Mouse (Mus musculus) heart, postnatal 14 days (tissue): ENCODE data around the gene Asphd2. TPM values are rescaled to one million over a fixed set of nuclear protein-coding genes. Genes with fewer than 3 reads are reported as not detected.

Source experiments
- DNase-seq, 2 experiments: peaks; one replicate each; pipeline ENCODE4 v3.0.0; 2021 to 2022
- intact Hi-C: fragments of 180-260 bp; cut with DNase I; formaldehyde crosslinking; loops from one replicate; pipeline ENCODE4 v1.15.1; 2025
- total RNA-seq, 2 experiments: library from RNA; stranded (reverse); gene quantifications; 2 replicates each; pipeline ENCODE4 v1.2.3; 2021

The Asphd2 gene
- total RNA-seq, 2 experiments from 2014 or later = 0.55 to 0.80 TPM

DNA sequence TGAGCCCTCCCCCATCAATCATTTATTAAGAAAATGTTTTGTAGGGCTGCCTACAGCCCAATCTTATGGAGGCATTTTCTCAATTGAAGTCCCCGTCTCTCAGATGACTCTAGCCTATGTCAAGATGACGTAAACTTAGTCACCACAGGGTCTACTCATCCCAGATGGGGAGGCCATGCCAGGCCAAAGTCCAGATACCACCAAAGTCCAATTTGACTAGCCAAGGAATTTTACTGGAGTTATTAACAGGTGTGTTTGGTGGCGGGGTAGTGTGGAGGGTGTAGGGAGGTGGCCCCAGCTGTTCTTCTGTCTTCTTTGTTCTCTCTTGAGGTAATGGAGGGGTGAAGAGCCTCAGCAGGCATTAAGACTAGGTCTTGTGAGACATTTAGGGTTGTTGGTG lies 34.6 kb downstream of the Asphd2 start:
- intact Hi-C loops = no loop called here
- DNase-seq = no peak

GRCm38 (mm10) chr5:112359520-112359919 lies 35.1 kb downstream of the Asphd2 start:
- no peak for DNase-seq
- intact Hi-C loops = no loop called here

DNA sequence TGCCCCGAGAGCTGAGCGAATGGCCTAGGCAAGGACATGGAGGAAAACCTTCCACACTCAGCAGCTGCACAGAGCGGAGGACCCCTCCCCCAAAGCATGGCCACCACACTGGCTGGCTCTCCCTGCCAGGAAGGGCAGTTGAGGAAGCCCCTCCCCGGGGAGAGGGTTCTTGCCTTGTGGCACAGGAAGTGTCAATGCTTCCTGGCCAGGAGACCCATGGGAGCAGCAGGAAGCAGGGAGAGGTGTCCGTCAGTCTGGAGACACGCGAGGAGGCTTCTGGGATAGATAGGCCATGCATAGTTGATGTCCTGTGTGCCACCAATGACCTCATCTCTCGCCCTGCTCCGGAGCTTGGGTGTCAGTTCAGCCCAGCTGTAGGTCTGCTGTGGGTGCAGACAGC lies 38.3 kb downstream of the Asphd2 start:
- intact Hi-C loops = no loop called here
- no peak for DNase-seq

DNA sequence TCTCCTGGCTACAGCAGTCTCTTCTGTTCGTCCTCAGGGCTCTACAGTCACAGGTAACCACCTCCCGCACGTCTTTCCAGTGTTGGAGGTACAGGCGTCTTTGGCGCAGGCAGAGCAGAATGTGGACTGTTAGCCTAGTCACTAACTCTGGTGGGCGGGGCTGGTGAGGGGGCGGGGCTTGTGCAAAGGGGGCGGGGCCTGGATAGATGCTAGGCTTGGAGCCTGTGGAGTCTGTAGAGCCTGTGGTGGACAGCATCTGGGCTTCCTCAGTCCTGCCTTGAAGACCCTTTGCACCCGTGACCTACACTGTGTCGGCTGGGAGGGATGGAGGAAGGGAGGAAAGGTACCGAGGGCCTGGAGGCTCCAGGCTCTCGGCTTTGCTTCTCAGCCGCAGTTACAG lies 38.8 kb downstream of the Asphd2 start, which contains the start of gene Gm6583:
Gene Gm6583, minus strand, starts transcription at position 124 of the 400 bp plus-strand sequence.
- intact Hi-C loops = no loop called here
- no peak for DNase-seq

DNA sequence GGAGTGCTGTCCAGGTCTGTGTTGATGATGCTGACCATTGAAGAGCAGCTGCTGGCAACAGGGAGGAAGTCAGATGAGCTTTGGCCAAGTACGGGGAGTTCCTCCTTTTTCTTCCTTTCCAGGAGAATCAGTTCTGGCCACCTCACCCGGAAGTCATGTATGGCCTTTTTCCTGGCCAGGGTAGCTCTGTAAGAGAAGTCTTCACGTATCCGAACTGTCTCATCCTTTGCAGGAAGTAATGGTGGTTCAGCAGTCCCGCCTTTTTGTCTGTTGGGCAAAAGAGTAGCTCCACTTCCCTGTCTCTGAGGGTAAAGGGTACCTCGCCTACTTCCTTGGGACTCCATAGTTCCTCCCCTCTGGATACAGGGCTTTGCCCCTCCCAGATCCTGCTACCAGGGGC lies 39.2 kb downstream of the Asphd2 start:
- DNase-seq = no peak
- intact Hi-C loops = no loop called here

DNA sequence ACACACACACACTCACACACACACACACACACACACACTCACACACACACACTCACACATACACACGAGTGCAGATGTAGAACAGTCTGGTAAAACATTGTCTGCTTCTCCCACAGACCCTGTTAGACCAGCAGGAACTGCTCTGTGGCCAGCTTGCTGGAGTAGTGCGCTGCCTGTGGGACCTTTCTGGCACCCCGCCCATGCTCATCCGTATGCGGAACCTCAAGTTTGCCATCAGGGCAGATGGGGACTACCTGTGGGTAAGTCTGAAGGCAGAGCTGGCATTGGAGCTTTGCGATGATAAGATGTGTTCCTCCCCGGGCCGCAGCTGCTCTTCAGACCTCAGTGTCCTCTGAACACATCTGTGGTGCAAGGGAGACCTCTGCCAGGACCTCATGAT lies 45.5 kb downstream of the Asphd2 start:
- intact Hi-C loops = no loop called here
- DNase-seq = no peak

- intact Hi-C loops = no loop called here
- DNase-seq = peak; percentile 46 to 56
These were observed 48.3 kb downstream of the Asphd2 start for GRCm38 (mm10) chr5:112346211-112346965.

DNA sequence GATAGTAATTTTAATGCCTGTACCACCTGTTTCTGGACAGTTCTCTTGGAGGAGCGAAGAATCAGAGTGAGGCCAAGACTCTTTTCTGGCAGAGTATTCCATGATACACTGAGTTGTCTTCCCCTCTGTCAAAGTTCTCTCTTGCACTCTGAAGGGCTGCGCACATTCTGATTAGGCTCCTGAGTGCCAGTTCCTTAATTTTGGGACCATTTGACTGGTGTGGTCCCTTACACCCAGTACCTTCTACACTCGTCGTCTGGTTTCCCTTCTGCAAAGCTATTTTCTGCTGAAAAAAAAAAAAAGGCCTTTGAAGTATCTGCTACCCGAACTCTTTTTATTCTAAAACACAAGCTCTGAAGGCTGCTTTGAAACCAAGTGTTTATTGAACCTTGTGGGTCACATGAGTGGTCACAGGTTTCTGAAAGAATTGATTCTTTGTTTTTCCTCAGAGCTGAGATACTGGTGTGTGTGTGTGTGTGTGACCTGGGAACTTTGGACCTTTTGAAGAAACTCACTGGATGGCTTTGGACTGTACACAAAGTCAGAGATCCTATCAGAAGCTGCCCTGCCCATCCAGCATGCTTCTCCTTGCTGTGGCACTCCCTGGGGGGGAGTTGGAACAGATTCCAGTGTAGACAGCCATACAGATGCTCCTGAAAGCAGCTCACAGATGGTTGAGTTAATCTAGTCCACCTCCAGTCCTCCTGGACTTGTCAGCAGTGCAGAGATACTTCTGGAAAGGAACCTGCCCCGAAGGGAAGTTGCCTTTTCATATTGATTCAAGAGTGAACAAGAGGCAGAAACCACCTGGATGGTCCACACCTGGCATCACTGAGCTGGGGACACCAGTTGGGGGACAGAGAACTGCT lies 50.3 kb downstream of the Asphd2 start:
- intact Hi-C loops = loop anchor here (5.0 kb wide), 1 partner anchor 83 kb away; no protein-coding TSS in a partner anchor

GRCm38 (mm10) chr5:112343205-112343595 lies 51.5 kb downstream of the Asphd2 start:
- DNase-seq = no peak

More for the DNA sequence above, 50.3 kb downstream of the Asphd2 start:
- no peak for DNase-seq

GRCm38 (mm10) chr5:112342463-112343204 lies 52.0 kb downstream of the Asphd2 start, which contains the start of the genes Srrd and Hps4:
TSS of gene Srrd (minus strand) at chr5:112343040.
TSS of gene Hps4 (plus strand) at chr5:112343083.
- peak; percentile 91 to 93 for DNase-seq
- intact Hi-C loops = loop anchor here (5.0 kb wide), 1 partner anchor 85 kb away; no protein-coding TSS in a partner anchor

More at GRCm38 (mm10) chr5:112343205-112343595, 51.5 kb downstream of the Asphd2 start:
- intact Hi-C loops = loop anchor here (5.0 kb wide), 1 partner anchor 84 kb away; no protein-coding TSS in a partner anchor

DNA sequence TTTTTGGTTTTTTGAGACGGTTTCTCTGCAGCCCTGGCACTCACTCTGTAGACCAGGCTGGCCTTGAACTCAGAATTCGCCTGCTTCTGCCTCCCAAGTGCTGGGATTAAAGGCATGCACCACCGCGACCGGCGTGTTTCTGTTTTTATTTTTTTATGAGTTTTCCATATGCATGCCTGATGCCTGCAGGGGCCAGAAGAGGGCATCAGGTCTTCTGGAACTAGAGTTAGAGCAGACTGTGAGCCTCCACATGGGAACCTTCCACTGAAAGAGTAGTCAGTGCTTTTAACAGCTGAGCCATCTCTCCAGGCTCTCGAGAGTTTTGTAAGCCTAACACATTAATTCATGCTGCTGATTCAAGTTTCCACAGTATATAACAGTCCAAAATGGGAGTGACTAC lies 55.5 kb downstream of the Asphd2 start:
- DNase-seq = no peak
- intact Hi-C loops = no loop called here

- DNase-seq = no peak
- intact Hi-C loops = no loop called here
These were observed 57.7 kb downstream of the Asphd2 start for GRCm38 (mm10) chr5:112337004-112337403.

DNA sequence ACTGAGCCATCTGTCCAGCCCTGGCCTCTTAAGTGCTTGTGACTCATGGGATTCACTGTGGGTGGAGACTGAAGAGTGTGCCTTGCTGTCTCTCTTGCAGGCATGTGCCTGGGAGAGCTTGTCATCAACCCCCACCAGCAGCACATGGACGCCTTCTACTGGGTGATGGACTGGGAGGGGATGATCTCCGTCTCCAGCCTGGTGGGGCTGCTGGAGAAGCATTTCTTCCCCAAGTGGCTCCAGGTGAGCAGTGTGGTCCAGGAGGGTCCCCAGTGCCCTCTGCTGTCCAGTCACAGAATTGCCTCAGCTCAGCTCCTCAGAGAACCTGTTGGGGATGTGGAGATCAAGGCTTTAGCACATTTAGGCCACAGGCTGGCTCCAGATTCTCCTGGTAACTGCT lies 59.2 kb downstream of the Asphd2 start:
- DNase-seq = peak; percentile 62 to 72

More for the DNA sequence above, 59.2 kb downstream of the Asphd2 start:
- intact Hi-C loops = loop anchor here (1.0 kb wide), 1 partner anchor 95 kb away; no protein-coding TSS in a partner anchor

Other genes with a start within 250 kb of the Asphd2 start
- 1 to 10 TPM; 7.2 to 7.8 TPM for gene Cryba4, start 142.3 kb downstream of the Asphd2 start, total RNA-seq
- gene Crybb1, start 139.1 kb downstream of the Asphd2 start, total RNA-seq = 1 to 10 TPM; 1.4 to 1.9 TPM
- 10 to 100 TPM; 50.6 to 55.5 TPM for gene Tpst2, start 118.2 kb downstream of the Asphd2 start, total RNA-seq
- 10 to 100 TPM; 18.8 to 19.5 TPM for gene Tfip11, start 68.5 kb downstream of the Asphd2 start, total RNA-seq
- gene Srrd, start 51.8 kb downstream of the Asphd2 start, total RNA-seq = 1 to 10 TPM; 8.4 to 9.4 TPM
- 10 to 100 TPM; 14.6 to 15.9 TPM for gene Hps4, start 51.8 kb downstream of the Asphd2 start, total RNA-seq
- under 1 TPM in 1 of 2 experiments, not detected in 1; 0.10 TPM for gene Gm6583, start 38.8 kb downstream of the Asphd2 start, total RNA-seq
- gene Gm6588, start 54.6 kb upstream of the Asphd2 start, total RNA-seq = not detected
- gene Sez6l, start 182.3 kb upstream of the Asphd2 start, total RNA-seq = under 1 TPM; 0.36 to 0.41 TPM